Mouse (Mus musculus): ENCODE results near the gene Rad51ap1.

GRCm38 (mm10) chr6:126877118-126877517 lies 62.3 kb downstream of the Rad51ap1 start:
- TF ChIP-seq CTCF (IDR thresholded peaks at IDR 0.05): no peak
- TF ChIP-seq EP300 (IDR thresholded peaks at IDR 0.05): no peak
